Mouse (Mus musculus) lung, postnatal 25 days (tissue): ENCODE measurements around the gene Slc39a7.
"Not testable (repeated sequence)": the region's sequence is repeated elsewhere in the genome, so short reads cannot be mapped to it uniquely, and the experiment has no call there.

Source experiments
- DNase-seq: peaks from one replicate; pipeline ENCODE4 v3.0.0; 2022; ENCODE audit warnings: low spot score

The Slc39a7 gene

DNA sequence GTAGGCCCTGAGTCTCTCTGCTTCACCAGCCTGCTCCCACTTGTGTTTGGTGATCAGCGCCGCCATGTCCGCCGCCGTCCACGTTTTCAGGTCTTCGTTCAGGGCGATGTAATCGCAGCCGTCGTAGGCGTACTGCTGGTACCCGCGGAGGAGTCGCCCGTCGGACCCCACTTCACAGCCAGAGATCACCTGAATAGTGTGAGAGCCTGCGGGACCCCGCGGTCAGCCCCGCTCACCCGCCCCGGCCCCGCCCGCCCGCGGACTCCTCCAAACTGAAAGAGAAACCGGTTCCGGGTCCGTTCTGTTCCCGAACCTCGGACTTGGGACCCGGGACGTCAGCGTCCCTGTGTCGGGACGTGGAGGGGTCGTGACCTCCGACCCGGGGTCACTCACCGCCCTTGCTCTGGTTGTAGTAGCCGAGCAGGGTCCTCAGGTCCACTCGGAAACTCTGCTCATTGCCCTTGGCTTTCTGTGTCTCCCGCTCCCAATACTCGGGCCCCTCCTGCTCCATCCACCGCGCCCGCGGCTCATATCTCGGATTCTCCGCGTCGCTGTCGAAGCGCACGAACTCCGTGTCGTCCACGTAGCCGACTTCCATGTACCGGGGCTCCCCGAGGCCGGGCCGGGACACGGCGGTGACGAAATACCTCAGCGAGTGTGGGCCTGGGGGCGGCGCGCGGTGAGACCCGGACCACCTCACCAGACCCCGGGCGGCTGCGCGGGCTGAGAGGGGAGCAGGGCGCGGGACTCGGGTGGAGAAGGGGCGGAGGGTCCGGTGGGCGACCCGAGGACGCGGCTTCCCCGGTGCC is 31.9 kb downstream of the Slc39a7 start:
- DNase-seq: peak; percentile 41

DNA sequence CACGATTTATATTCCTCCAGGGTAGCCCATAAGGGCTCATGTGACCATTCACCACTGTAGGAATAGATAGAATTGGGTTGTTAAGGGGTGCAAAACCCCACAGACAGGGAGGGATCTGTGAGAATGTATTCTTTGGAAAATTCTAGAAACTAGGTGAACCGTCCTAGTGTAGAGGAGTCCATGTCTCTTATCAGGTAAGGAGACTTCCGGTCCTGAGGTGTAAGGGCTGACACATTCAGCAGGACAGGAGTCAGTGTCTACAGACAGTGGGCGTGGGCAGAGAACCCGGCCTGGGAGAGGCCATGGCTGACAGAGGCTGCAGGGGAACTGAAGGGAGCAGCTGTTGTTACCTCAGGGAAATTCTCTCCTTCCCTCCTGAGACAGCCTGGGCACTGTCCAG is 32.8 kb downstream of the Slc39a7 start:
- DNase-seq: not testable (repeated sequence)

DNA sequence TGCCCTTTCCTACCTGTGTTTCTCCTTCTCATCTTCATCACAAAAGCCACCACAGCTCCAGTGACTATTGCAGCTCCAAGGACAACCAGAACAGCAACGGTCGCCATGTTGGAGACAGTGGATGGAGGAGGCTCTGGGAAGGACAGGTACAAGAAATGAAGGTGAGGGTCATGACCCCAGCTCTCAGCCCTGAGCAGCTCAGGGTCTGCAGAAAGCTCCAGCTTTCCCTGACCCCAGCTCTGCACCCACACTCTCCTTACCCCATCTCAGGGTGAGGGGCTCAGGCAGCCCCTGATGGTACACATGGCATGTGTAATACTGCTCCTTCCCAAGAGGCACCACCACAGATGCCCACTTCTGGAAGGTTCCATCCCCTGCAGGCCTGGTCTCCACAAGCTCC is 34.5 kb downstream of the Slc39a7 start:
- DNase-seq: not testable (repeated sequence)

- DNase-seq: no peak
Measured at GRCm38 (mm10) chr17:33995651-33996050, 35.8 kb downstream of the Slc39a7 start.

- DNase-seq: no peak
Measured at GRCm38 (mm10) chr17:33994959-33995358, 36.5 kb downstream of the Slc39a7 start.

- DNase-seq: peak; percentile 60
Measured at GRCm38 (mm10) chr17:33991788-33992664, 39.5 kb downstream of the Slc39a7 start.

DNA sequence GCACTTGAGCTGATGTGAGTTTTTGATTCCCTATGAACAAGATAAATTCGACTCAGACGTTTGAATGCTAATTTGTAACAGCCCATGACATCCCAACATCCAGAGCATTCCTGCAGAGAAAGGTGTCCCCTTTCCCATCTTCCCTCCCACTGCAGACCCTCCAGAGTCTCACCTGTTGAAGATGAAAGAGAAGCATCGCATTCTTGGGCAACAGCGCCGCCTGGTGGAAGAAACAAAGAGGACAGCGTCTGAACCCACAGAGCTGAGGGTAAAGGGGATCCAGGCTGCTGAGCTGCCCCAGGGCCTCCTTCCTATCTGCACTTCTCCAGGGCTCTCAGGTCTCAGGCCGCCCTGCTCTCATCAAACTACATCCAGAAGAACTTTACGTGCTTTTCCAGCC is 49.3 kb downstream of the Slc39a7 start:
- DNase-seq: peak; percentile 61

DNA sequence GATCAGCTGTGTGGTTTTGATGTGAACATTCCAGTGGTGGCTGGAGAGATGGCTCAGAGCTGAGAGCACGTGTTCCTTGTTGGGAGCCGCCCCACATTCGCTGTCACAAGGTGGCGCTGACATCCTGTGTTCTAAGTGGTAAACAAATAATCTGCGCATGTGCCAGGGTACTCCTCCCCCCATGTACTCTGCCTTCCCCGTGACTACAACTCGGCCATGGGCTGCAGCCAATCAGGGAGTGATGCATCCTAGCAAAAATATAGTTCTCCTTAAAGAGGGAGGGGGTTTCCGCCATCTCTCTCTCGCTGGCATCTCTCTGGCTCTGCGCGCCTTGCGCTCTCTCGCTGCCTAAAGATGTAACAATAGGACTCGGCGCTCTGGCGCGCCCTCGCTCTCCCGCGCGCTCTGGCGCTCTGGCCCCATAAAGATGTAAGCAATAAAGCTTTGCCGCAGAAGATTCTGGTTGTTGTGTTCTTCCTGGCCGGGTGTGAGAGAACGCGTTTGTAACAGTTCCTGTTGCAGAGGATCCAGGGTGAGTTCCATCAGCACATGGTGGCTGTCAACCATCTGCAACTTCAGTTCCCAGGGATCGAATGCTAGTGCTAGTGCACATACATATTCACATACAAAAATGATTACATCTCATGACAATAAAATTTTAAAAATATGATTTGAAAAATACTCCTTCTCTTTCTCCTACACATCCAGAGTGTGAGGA is 50.1 kb downstream of the Slc39a7 start:
- peak; percentile 91 for DNase-seq

- no peak for DNase-seq
Measured at GRCm38 (mm10) chr17:33980181-33981035, 51.1 kb downstream of the Slc39a7 start.

DNA sequence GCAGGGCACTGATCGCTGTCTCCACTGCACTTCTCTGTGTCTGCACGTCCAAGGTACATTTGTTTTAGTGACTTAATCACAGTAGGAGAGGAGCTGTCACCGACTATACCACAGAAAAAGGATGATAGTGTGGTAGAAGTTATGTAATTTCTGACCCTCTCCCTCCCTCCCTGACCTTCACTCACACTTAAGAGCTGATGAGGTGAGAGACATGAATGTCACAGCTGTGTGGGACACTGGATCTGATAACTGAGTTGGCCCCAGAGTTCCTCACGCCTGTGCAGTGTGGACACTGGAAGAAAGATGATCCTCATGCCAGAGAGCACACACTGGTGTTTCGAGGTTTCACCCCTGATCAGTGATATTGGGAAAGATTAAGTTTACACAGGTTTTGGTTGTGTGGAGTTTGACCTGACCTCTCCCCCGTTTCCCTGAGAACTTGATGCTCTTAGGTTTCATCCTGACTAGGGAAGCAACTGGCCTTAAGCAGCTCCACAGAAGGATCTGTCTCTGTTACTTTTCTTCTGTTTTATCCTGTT is 51.9 kb downstream of the Slc39a7 start:
- no peak for DNase-seq

DNA sequence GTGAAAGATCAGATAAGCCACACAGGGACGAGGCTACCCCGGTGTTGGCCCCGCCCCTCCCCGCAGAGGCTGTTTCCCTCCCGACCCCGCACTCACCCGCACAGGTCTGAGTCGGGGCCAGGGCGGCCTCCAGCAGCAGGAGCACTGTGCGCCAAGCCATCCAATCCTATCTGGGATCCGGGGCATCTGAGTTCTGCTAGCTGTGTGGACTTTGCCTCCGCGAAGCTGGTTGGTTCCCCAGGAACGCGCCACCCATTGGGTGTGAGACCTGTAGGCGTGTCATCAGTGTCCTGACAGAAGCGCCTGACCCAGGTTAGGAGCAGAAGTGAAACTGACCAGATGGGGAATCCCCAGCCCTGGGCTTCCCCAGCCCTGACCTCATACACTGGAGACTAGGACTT is 52.9 kb downstream of the Slc39a7 start:
- DNase-seq: peak; percentile 93
